Mouse (Mus musculus) lung, embryonic 16.5 days (tissue): Measurements from ENCODE around the gene Gm10376. TPM values are rescaled to one million over a fixed set of nuclear protein-coding genes. Genes with fewer than 3 reads are reported as not detected.
"Not testable (repeated sequence)": the region's sequence is repeated elsewhere in the genome, so short reads cannot be mapped to it uniquely, and the experiment has no call there.

Experiments used
- ATAC-seq: fragments of 200-750 bp; cut with Nextera tagmentation; 2 replicates; pipeline ENCODE4 v1.8.0; 2017; ENCODE audit warnings: low read depth, mild to moderate bottlenecking, moderate library complexity
- H3K27ac ChIP-seq: fragments of 300-500 bp; sonication (generic); 2 replicates; pipeline ENCODE4 v1.5.1; 2014; ENCODE audit warnings: mild to moderate bottlenecking, control low read depth, low read length
- H3K27me3 ChIP-seq: fragments of 300-500 bp; sonication (generic); 2 replicates; pipeline ENCODE4 v1.6.1; 2014; ENCODE audit warnings: low read depth, low read length, mixed read lengths; ENCODE audit not compliant: control insufficient read depth, insufficient read depth
- H3K36me3 ChIP-seq: fragments of 300-500 bp; sonication (generic); 2 replicates; pipeline ENCODE4 v1.6.1; 2014; ENCODE audit warnings: low read length; ENCODE audit not compliant: control insufficient read depth, insufficient read depth
- H3K4me1 ChIP-seq: fragments of 300-500 bp; sonication (generic); replicated peaks from 2 replicates; pipeline ENCODE4 v1.6.1; 2014; ENCODE audit warnings: low read length, mixed read lengths; ENCODE audit not compliant: control insufficient read depth, insufficient read depth
- H3K4me2 ChIP-seq: fragments of 300-500 bp; sonication (generic); 2 replicates; pipeline ENCODE4 v1.6.1; 2014; ENCODE audit warnings: low read depth, low read length, control low read depth
- H3K4me3 ChIP-seq: fragments of 300-500 bp; sonication (generic); 2 replicates; pipeline ENCODE4 v1.5.1; 2014; ENCODE audit warnings: mild to moderate bottlenecking, low read length, control low read depth
- H3K9ac ChIP-seq: fragments of 300-500 bp; sonication (generic); 2 replicates; pipeline ENCODE4 v1.6.1; 2014; ENCODE audit warnings: low read length, control low read depth
- H3K9me3 ChIP-seq: fragments of 300-500 bp; sonication (generic); 2 replicates; pipeline ENCODE4 v1.6.1; 2016; ENCODE audit warnings: low read length; ENCODE audit not compliant: control insufficient read depth
- WGBS: fragments of 180-500 bp; shearing (Covaris S2); extraction: QIAGEN DNeasy Blood & Tissue Kit; methylation state at CpG from one replicate; pipeline ENCODE4 v1.1.7; 2014; 5-methylcytosine and 5-hydroxymethylcytosine counted together
- polyA plus RNA-seq: library from polyadenylated mRNA; unstranded; fragments of >200 nt; fragmentation: Nextera tagmentation; extraction: Ambion mirVana; gene quantifications from 2 replicates; pipeline ENCODE4 v1.2.1, GENCODE M21; 2015

Gm10376 gene
- polyA plus RNA-seq = not detected in 2 replicates

DNA sequence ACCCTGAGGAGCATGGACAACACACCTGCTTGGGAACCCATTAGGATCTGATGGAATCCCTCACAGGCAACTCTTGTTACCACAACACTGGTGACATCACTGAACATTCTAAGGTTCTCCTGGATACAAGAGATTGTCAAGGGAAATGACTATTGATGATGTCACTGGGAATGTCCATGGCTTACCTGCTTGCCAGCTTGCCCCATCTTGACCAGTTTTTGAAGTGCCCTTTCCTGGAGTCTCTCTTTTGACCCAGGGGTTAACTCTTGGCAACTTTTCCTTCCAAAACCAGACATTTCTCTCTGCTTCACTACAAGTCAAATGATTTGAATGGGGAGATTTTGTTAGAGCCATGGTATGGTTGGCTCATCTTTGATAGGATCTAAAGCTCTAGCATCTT is at the start of gene Gm10376:
Gene Gm10376 (minus strand): TSS at position 101 of the 400 bp plus-strand sequence.
- not testable (repeated sequence) for H3K27me3 ChIP-seq, H3K27ac ChIP-seq, H3K4me2 ChIP-seq, H3K9me3 ChIP-seq, ATAC-seq, H3K9ac ChIP-seq, H3K4me1 ChIP-seq, H3K4me3 ChIP-seq, H3K36me3 ChIP-seq

GRCm38 (mm10) chr14:43060179-43060578 is 44.8 kb upstream of the Gm10376 start:
- H3K4me2 ChIP-seq, ATAC-seq, H3K4me1 ChIP-seq, H3K27me3 ChIP-seq, H3K27ac ChIP-seq, H3K36me3 ChIP-seq, H3K9me3 ChIP-seq, H3K4me3 ChIP-seq, H3K9ac ChIP-seq: not testable (repeated sequence)
- WGBS = 61% methylated on average over 4 of the region's 4 CpGs

GRCm38 (mm10) chr14:43058063-43058462 is 42.6 kb upstream of the Gm10376 start:
- H3K4me1 ChIP-seq, H3K27ac ChIP-seq, H3K9ac ChIP-seq, H3K4me3 ChIP-seq, H3K36me3 ChIP-seq, H3K4me2 ChIP-seq, ATAC-seq, H3K27me3 ChIP-seq, H3K9me3 ChIP-seq: not testable (repeated sequence)
- WGBS = 78% methylated on average over 3 of the region's 3 CpGs

GRCm38 (mm10) chr14:42993524-42993923 is 21.9 kb downstream of the Gm10376 start, which contains the start of gene Gm8082:
Gene Gm8082, minus strand, starts transcription at chr14:42993624.
- not testable (repeated sequence) for H3K4me2 ChIP-seq, H3K27ac ChIP-seq, H3K36me3 ChIP-seq, H3K9ac ChIP-seq, H3K4me1 ChIP-seq, H3K27me3 ChIP-seq, H3K9me3 ChIP-seq, H3K4me3 ChIP-seq, ATAC-seq
- WGBS = 80% methylated on average over 1 of the region's 1 CpGs

Other genes starting within 250 kb of the Gm10376 start
- gene Gm3015, start 246.8 kb downstream of the Gm10376 start, polyA plus RNA-seq = not detected in 2 replicates
- gene Gm10377, start 217.6 kb downstream of the Gm10376 start, polyA plus RNA-seq = not detected in 2 replicates
- not detected in 2 replicates for gene Gm21977, start 162.2 kb downstream of the Gm10376 start, polyA plus RNA-seq
- gene Gm8082, start 22.0 kb downstream of the Gm10376 start, polyA plus RNA-seq = not detected in 2 replicates
- not detected in 2 replicates for gene Gm8094, start 61.0 kb upstream of the Gm10376 start, polyA plus RNA-seq
- 0.11 TPM in 1 of 2 replicates, not detected in the other for gene Gm8104, start 85.0 kb upstream of the Gm10376 start, polyA plus RNA-seq
- not detected in 2 replicates for gene Gm7233, start 164.2 kb upstream of the Gm10376 start, polyA plus RNA-seq
- not detected in 2 replicates for gene Gm8122, start 219.7 kb upstream of the Gm10376 start, polyA plus RNA-seq
- not detected in 2 replicates for gene Gm8126, start 243.0 kb upstream of the Gm10376 start, polyA plus RNA-seq